Mouse (Mus musculus) olfactory bulb, adult 2 months (tissue): ENCODE measurements at regions not wholly inside any gene's neighbourhood (a gene's known extent, or its start where the extent isn't known, plus 50 kb on each side); places are given as distances from the start of the nearest gene placed in this dataset.

Experiments
- H3K27ac ChIP-seq: fragments of 200-500 bp; 2 replicates; pipeline ENCODE4 v1.5.1; 2012; ENCODE audit warnings: low read depth, low read length; ENCODE audit not compliant: insufficient read depth
- H3K4me1 ChIP-seq: fragments of 200-500 bp; 2 replicates; pipeline ENCODE4 v1.6.1; 2012; ENCODE audit warnings: low read length; ENCODE audit not compliant: control insufficient read depth, insufficient read depth
- H3K4me3 ChIP-seq: fragments of 200-500 bp; 2 replicates; pipeline ENCODE4 v1.5.1; 2012; ENCODE audit warnings: mild to moderate bottlenecking, low read depth, low read length, moderate library complexity; ENCODE audit not compliant: insufficient read depth
- CTCF ChIP-seq: fragments of 200-500 bp; IDR thresholded peaks from 2 replicates; pipeline ENCODE4 v1.5.1; 2012; ENCODE audit warnings: low read depth, mild to moderate bottlenecking, low read length, moderate library complexity; ENCODE audit not compliant: insufficient read depth
- POLR2A ChIP-seq: fragments of 200-500 bp; IDR thresholded peaks from 2 replicates; pipeline ENCODE4 v1.6.1; 2012; ENCODE audit warnings: mild to moderate bottlenecking, low read depth, low read length, moderate library complexity; ENCODE audit not compliant: insufficient read depth
- WGBS: fragments of 180-500 bp; shearing (Covaris S2); methylation state at CpG from one replicate; pipeline ENCODE4 v1.1.7; 2018; 5-methylcytosine and 5-hydroxymethylcytosine counted together

- 77% methylated on average over 4 of the region's 4 CpGs for WGBS
- peaks cover 13% of the 10 kb centered on the region for H3K4me1 ChIP-seq
- no peak overlapping the region for H3K27ac ChIP-seq
- TF ChIP-seq POLR2A (no peak), CTCF (no peak)
- no peak overlapping the region for H3K4me3 ChIP-seq
Measured at GRCm38 (mm10) chrX:99579206-99579605, 108.1 kb upstream of the Pja1 start.

- H3K27ac ChIP-seq = no peak overlapping the region
- peaks cover 15% of the 10 kb centered on the region for H3K4me1 ChIP-seq
- no peak for TF ChIP-seq POLR2A
- no peak for TF ChIP-seq CTCF
- WGBS = 100% methylated on average over 2 of the region's 2 CpGs
- no peak overlapping the region for H3K4me3 ChIP-seq
Measured at GRCm38 (mm10) chrX:99578796-99579195, 107.7 kb upstream of the Pja1 start.

GRCm38 (mm10) chrX:99575105-99575504 lies 104.0 kb upstream of the Pja1 start:
- peaks cover 12% of the 10 kb centered on the region for H3K4me1 ChIP-seq

GRCm38 (mm10) chrX:99574441-99575103 lies 103.5 kb upstream of the Pja1 start:
- TF ChIP-seq CTCF (peak; percentile 61; the same call in 1 of the 2 replicates), POLR2A (no peak)
- Histone ChIP-seq H3K4me1 (peaks cover 12% of the 10 kb centered on the region), H3K4me3 (peak overlapping the region; percentile 39), H3K27ac (no peak overlapping the region)
- WGBS = 33% methylated on average over 18 of the region's 18 CpGs

More at GRCm38 (mm10) chrX:99575105-99575504, 104.0 kb upstream of the Pja1 start:
- H3K27ac ChIP-seq = no peak overlapping the region
- TF ChIP-seq POLR2A = no peak
- no peak for TF ChIP-seq CTCF
- H3K4me3 ChIP-seq = no peak overlapping the region
- WGBS = 25% methylated on average over 5 of the region's 5 CpGs

GRCm38 (mm10) chrX:99570161-99570560 lies 99.1 kb upstream of the Pja1 start:
- Histone ChIP-seq H3K27ac (no peak overlapping the region), H3K4me1 (peaks cover 22% of the 10 kb centered on the region), H3K4me3 (no peak overlapping the region)
- TF ChIP-seq CTCF = no peak
- no peak for TF ChIP-seq POLR2A
- 76% methylated on average over 5 of the region's 5 CpGs for WGBS

- Histone ChIP-seq H3K27ac (no peak overlapping the region), H3K4me3 (no peak overlapping the region), H3K4me1 (peaks cover 16% of the 10 kb centered on the region)
- WGBS = 31% methylated on average over 10 of the region's 10 CpGs
- TF ChIP-seq CTCF (no peak), POLR2A (no peak)
Measured at GRCm38 (mm10) chrX:99568244-99568643, 97.2 kb upstream of the Pja1 start.

- TF ChIP-seq CTCF (no peak), POLR2A (no peak)
- 45% methylated on average over 26 of the region's 28 CpGs for WGBS
- Histone ChIP-seq H3K4me3 (no peak overlapping the region), H3K27ac (no peak overlapping the region), H3K4me1 (peaks cover 16% of the 10 kb centered on the region)
Measured at GRCm38 (mm10) chrX:99567367-99568164, 96.5 kb upstream of the Pja1 start.

- Histone ChIP-seq H3K4me1 (peaks cover 19% of the 10 kb centered on the region), H3K4me3 (no peak overlapping the region), H3K27ac (no peak overlapping the region)
- TF ChIP-seq CTCF (no peak), POLR2A (no peak)
- WGBS = 43% methylated on average over 8 of the region's 8 CpGs
Measured at GRCm38 (mm10) chrX:99561995-99562394, 90.9 kb upstream of the Pja1 start.

GRCm38 (mm10) chrX:99560699-99561098 lies 89.6 kb upstream of the Pja1 start:
- no peak overlapping the region for H3K4me3 ChIP-seq
- TF ChIP-seq CTCF (no peak), POLR2A (no peak)
- peaks cover 19% of the 10 kb centered on the region for H3K4me1 ChIP-seq
- no peak overlapping the region for H3K27ac ChIP-seq
- WGBS = 65% methylated on average over 2 of the region's 2 CpGs
